Mouse (Mus musculus) frontal cortex, adult (tissue): ENCODE results near the gene Cpeb2.

Source experiments
- ATAC-seq: cut with Nextera tagmentation; 2 replicates; pipeline ENCODE4 v1.9.2; 2017; ENCODE audit warnings: mild to moderate bottlenecking, moderate library complexity, mixed read lengths; ENCODE audit not compliant: low TSS enrichment

Gene Cpeb2

GRCm38 (mm10) chr5:43324311-43324862 lies 91.4 kb downstream of the Cpeb2 start:
- no peak for ATAC-seq

GRCm38 (mm10) chr5:43325561-43325960 lies 92.6 kb downstream of the Cpeb2 start:
- ATAC-seq, result no peak

- peak; percentile 95 for ATAC-seq
These were observed 95.6 kb downstream of the Cpeb2 start for GRCm38 (mm10) chr5:43328579-43328978.

GRCm38 (mm10) chr5:43330260-43330659 lies 97.3 kb downstream of the Cpeb2 start:
- no peak for ATAC-seq

- no peak for ATAC-seq
These were observed 101.5 kb downstream of the Cpeb2 start for GRCm38 (mm10) chr5:43334469-43334868.

- ATAC-seq, result no peak
These were observed 104.2 kb downstream of the Cpeb2 start for GRCm38 (mm10) chr5:43337212-43337611.

- ATAC-seq, result peak; percentile 59
These were observed 106.0 kb downstream of the Cpeb2 start for GRCm38 (mm10) chr5:43338771-43339475.
